Mouse (Mus musculus) ES-Bruce4 (cell line): ENCODE measurements around the gene Icmt.

Experiments used
- CTCF ChIP-seq: IDR thresholded peaks from one replicate; pipeline ENCODE4 v1.8.1; 2011; ENCODE audit warnings: low read depth, low read length
- EP300 ChIP-seq: IDR thresholded peaks from 2 replicates; pipeline ENCODE4 v1.6.1; 2011; ENCODE audit warnings: low read depth, low read length; ENCODE audit not compliant: insufficient read depth

- TF ChIP-seq EP300, result no peak
- no peak for TF ChIP-seq CTCF
Observed at GRCm38 (mm10) chr4:152349837-152350381, 52.9 kb downstream of the Icmt start.
